Mouse (Mus musculus) neural tube, embryonic 14.5 days (tissue): ENCODE measurements at regions not wholly inside any gene's neighbourhood (a gene's known extent, or its start where the extent isn't known, plus 50 kb on each side); places are given as distances from the start of the nearest gene placed in this dataset.
A peak's percentile ranks its signal among the peaks of the same experiment; 100 is the strongest.

Experiments
- ATAC-seq: fragments of 200-750 bp; cut with Nextera tagmentation; 2 replicates; pipeline ENCODE4 v1.8.0; 2017; ENCODE audit warnings: low read depth, mild to moderate bottlenecking, moderate TSS enrichment, moderate library complexity
- H3K27ac ChIP-seq: fragments of 300-500 bp; sonication (generic); 2 replicates; pipeline ENCODE4 v1.5.1; 2014; ENCODE audit warnings: low read depth, mild to moderate bottlenecking, control low read depth, low read length, moderate library complexity, mixed read lengths
- H3K27me3 ChIP-seq: fragments of 300-500 bp; sonication (generic); 2 replicates; pipeline ENCODE4 v1.6.1; 2014; ENCODE audit warnings: low read length; ENCODE audit not compliant: control insufficient read depth, insufficient read depth
- H3K36me3 ChIP-seq: fragments of 300-500 bp; sonication (generic); 2 replicates; pipeline ENCODE4 v1.6.1; 2014; ENCODE audit warnings: low read length, mixed read lengths; ENCODE audit not compliant: control insufficient read depth, insufficient read depth
- H3K4me1 ChIP-seq: fragments of 300-500 bp; sonication (generic); 2 replicates; pipeline ENCODE4 v1.6.1; 2014; ENCODE audit warnings: low read length; ENCODE audit not compliant: control insufficient read depth, insufficient read depth
- H3K4me2 ChIP-seq: fragments of 300-500 bp; sonication (generic); 2 replicates; pipeline ENCODE4 v1.6.1; 2014; ENCODE audit warnings: mild to moderate bottlenecking, low read depth, low read length, control low read depth
- H3K4me3 ChIP-seq: fragments of 300-500 bp; sonication (generic); 2 replicates; pipeline ENCODE4 v1.5.1; 2014; ENCODE audit warnings: low read depth, low read length, control low read depth, mixed read lengths
- H3K9ac ChIP-seq: fragments of 300-500 bp; sonication (generic); replicated peaks from 2 replicates; pipeline ENCODE4 v1.6.1; 2014; ENCODE audit warnings: low read depth, mild to moderate bottlenecking, control low read depth, low read length, mixed read lengths
- H3K9me3 ChIP-seq: fragments of 300-500 bp; sonication (generic); 2 replicates; pipeline ENCODE4 v1.6.1; 2016; ENCODE audit warnings: low read length; ENCODE audit not compliant: control insufficient read depth
- WGBS: fragments of 180-500 bp; shearing (Covaris S2); extraction: QIAGEN DNeasy Blood & Tissue Kit; methylation state at CpG from one replicate; pipeline ENCODE4 v1.1.7; 2014; 5-methylcytosine and 5-hydroxymethylcytosine counted together

GRCm38 (mm10) chr3:38820787-38821186 is 66.0 kb upstream of the Fat4 start:
- Histone ChIP-seq H3K9ac (no peak overlapping the region), H3K4me2 (0 out of 2 replicates have a peak overlapping the region, but pooled peaks have one; percentile 2), H3K4me1 (0 out of 2 replicates have a peak, but pooled peaks cover 5% of the 10 kb centered on the region), H3K36me3 (no peaks in the 10 kb centered on the region), H3K9me3 (no peaks in the 10 kb centered on the region), H3K27ac (no peak overlapping the region), H3K4me3 (no peak overlapping the region), H3K27me3 (no peaks in the 10 kb centered on the region)
- peak; percentile 63; the same call in 1 of the 2 replicates for ATAC-seq
- WGBS, result 42% methylated on average over 9 of the region's 9 CpGs

GRCm38 (mm10) chr3:38820315-38820714 is 66.4 kb upstream of the Fat4 start:
- H3K9ac ChIP-seq, result no peak overlapping the region
- H3K27me3 ChIP-seq, result no peaks in the 10 kb centered on the region
- H3K4me2 ChIP-seq, result no peak overlapping the region
- WGBS, result 84% methylated on average over 7 of the region's 7 CpGs
- no peak for ATAC-seq
- H3K27ac ChIP-seq, result no peak overlapping the region
- H3K36me3 ChIP-seq, result no peaks in the 10 kb centered on the region
- H3K4me3 ChIP-seq, result no peak overlapping the region
- no peaks in the 10 kb centered on the region for H3K9me3 ChIP-seq
- 0 out of 2 replicates have a peak, but pooled peaks cover 5% of the 10 kb centered on the region for H3K4me1 ChIP-seq

- no peak overlapping the region for H3K4me3 ChIP-seq
- H3K36me3 ChIP-seq, result no peaks in the 10 kb centered on the region
- 0 out of 2 replicates have a peak, but pooled peaks cover 7% of the 10 kb centered on the region for H3K4me1 ChIP-seq
- no peak overlapping the region for H3K27ac ChIP-seq
- H3K4me2 ChIP-seq, result no peak overlapping the region
- H3K9me3 ChIP-seq, result no peaks in the 10 kb centered on the region
- WGBS, result 63% methylated on average over 5 of the region's 5 CpGs
- H3K9ac ChIP-seq, result no peak overlapping the region
- H3K27me3 ChIP-seq, result no peaks in the 10 kb centered on the region
- ATAC-seq, result no peak
Observed at GRCm38 (mm10) chr3:38817651-38818050, 69.1 kb upstream of the Fat4 start.

- H3K9ac ChIP-seq, result no peak overlapping the region
- no peak overlapping the region for H3K27ac ChIP-seq
- no peaks in the 10 kb centered on the region for H3K27me3 ChIP-seq
- H3K4me1 ChIP-seq, result 0 out of 2 replicates have a peak, but pooled peaks cover 3% of the 10 kb centered on the region
- no peaks in the 10 kb centered on the region for H3K36me3 ChIP-seq
- peak; percentile 66 for ATAC-seq
- no peak overlapping the region for H3K4me3 ChIP-seq
- 34% methylated on average over 4 of the region's 4 CpGs for WGBS
- H3K9me3 ChIP-seq, result no peaks in the 10 kb centered on the region
- no peak overlapping the region for H3K4me2 ChIP-seq
Observed at GRCm38 (mm10) chr3:38812457-38812856, 74.3 kb upstream of the Fat4 start.

GRCm38 (mm10) chr3:38811635-38812034 is 75.1 kb upstream of the Fat4 start:
- Histone ChIP-seq H3K4me2 (no peak overlapping the region), H3K9ac (no peak overlapping the region), H3K27ac (no peak overlapping the region), H3K4me3 (no peak overlapping the region), H3K36me3 (no peaks in the 10 kb centered on the region), H3K4me1 (0 out of 2 replicates have a peak, but pooled peaks cover 3% of the 10 kb centered on the region), H3K27me3 (no peaks in the 10 kb centered on the region), H3K9me3 (no peaks in the 10 kb centered on the region)
- no peak for ATAC-seq
- 90% methylated on average over 8 of the region's 8 CpGs for WGBS

- Histone ChIP-seq H3K9me3 (no peaks in the 10 kb centered on the region), H3K27ac (no peak overlapping the region), H3K27me3 (no peaks in the 10 kb centered on the region), H3K36me3 (no peaks in the 10 kb centered on the region), H3K9ac (no peak overlapping the region), H3K4me1 (no peaks in the 10 kb centered on the region), H3K4me2 (no peak overlapping the region), H3K4me3 (no peak overlapping the region)
- WGBS, result 76% methylated on average over 1 of the region's 1 CpGs
- ATAC-seq, result no peak
Observed at GRCm38 (mm10) chr3:38806469-38807055, 80.2 kb upstream of the Fat4 start.

GRCm38 (mm10) chr3:38806036-38806435 is 80.7 kb upstream of the Fat4 start:
- WGBS, result 52% methylated on average over 5 of the region's 5 CpGs
- ATAC-seq, result no peak
- H3K4me2 ChIP-seq, result no peak overlapping the region

GRCm38 (mm10) chr3:38795646-38796301 is 91.0 kb upstream of the Fat4 start:
- Histone ChIP-seq H3K4me3 (no peak overlapping the region), H3K9ac (no peak overlapping the region), H3K27me3 (no peaks in the 10 kb centered on the region), H3K9me3 (no peaks in the 10 kb centered on the region), H3K4me2 (no peak overlapping the region), H3K4me1 (no peaks in the 10 kb centered on the region), H3K27ac (no peak overlapping the region), H3K36me3 (no peaks in the 10 kb centered on the region)
- no peak for ATAC-seq
- 76% methylated on average over 11 of the region's 11 CpGs for WGBS

More at GRCm38 (mm10) chr3:38806036-38806435, 80.7 kb upstream of the Fat4 start:
- Histone ChIP-seq H3K9ac (no peak overlapping the region), H3K27me3 (no peaks in the 10 kb centered on the region), H3K9me3 (no peaks in the 10 kb centered on the region), H3K27ac (no peak overlapping the region), H3K36me3 (no peaks in the 10 kb centered on the region), H3K4me3 (no peak overlapping the region), H3K4me1 (no peaks in the 10 kb centered on the region)

- Histone ChIP-seq H3K27ac (no peak overlapping the region), H3K4me1 (no peaks in the 10 kb centered on the region), H3K9ac (no peak overlapping the region), H3K4me3 (no peak overlapping the region), H3K36me3 (no peaks in the 10 kb centered on the region), H3K9me3 (no peaks in the 10 kb centered on the region), H3K4me2 (no peak overlapping the region), H3K27me3 (no peaks in the 10 kb centered on the region)
- no peak for ATAC-seq
- WGBS, result 92% methylated on average over 3 of the region's 3 CpGs
Observed at GRCm38 (mm10) chr3:38793221-38793620, 93.5 kb upstream of the Fat4 start.
